18 mouse cellular contexts compared by ENCODE assay signal in the genomic region with DNA sequence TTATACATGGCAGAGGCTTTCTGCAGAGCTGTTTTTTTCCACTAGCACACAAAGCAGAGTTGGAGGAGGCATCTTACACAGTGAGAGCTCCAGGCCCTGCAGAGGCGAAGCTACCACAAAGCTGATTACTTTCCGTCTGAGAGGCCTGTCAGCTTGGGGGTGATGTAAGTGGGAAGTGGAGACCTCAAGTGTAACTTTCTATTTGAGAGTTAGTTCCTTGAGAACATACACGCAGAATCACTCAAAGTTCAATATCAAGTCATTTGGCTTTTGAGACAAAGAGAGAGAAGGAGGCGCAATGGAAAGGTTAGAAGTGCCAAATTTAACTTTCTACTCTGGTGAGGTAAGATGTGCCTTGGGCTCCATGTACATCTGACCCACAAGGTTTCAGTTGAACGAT. TPM values are rescaled to one million over a fixed set of nuclear protein-coding genes. Genes with fewer than 3 reads are reported as not detected.
DNase-seq lines count a peak whose midpoint lies in the region; ATAC-seq lines count a peak whose summit lies in the region.
"Had no signal": no experiment of that assay in that cellular context is flagged by ENCODE, and none has a peak within 500 bp of the region (broad histone marks: within the 10 kb centered on the region; RNA-seq: fewer than 3 reads in every experiment).

No protein-coding gene starts in this region.

- DNase-seq in CD4-positive, CD25-positive, alpha-beta regulatory T cell, adult 2 months (ENCODE audit: low read depth, low spot score): peak; percentile 35
- peak; percentile 58 for DNase-seq in induced T-regulatory cell, adult 2 months (ENCODE audit: low read depth)
- DNase-seq in cerebellum, postnatal 25 days: no peak
- no peak for DNase-seq in thymus, postnatal 36 days
- no peak for DNase-seq in lung, adult 18-20 months
- DNase-seq: adrenal gland, adult 8-10 months; adrenal gland, postnatal 36 days; cerebellum, adult 2 months; cerebellum, postnatal 14 days; forebrain, postnatal 0 days; gastrocnemius, adult 2 months; gastrocnemius, postnatal 25 days; heart, adult 18-20 months; heart, postnatal 14 days had no signal

- ATAC-seq in CD4-positive, CD25-positive, alpha-beta regulatory T cell, adult 4 months: no peak
- peak; percentile 84 for ATAC-seq in common myeloid progenitor, adult 5-6 weeks (replicated peaks; ENCODE audit: low read depth, poor library complexity, severe bottlenecking)
- ATAC-seq: forebrain, embryonic 13.5 days; forebrain, postnatal 0 days; intestine, embryonic 16.5 days had no signal

RNA-seq across cellular contexts. Expression of gene Bcl2l11, which starts 52.9 kb away (rescaled TPM):
- 10 to 100 TPM; 15.3 to 16.9 TPM for polyA plus RNA-seq in CD4-positive, CD25-positive, alpha-beta regulatory T cell, adult 4 months (2017; shearing (Covaris generic))
- 23.3 and 38.6 TPM in 2 replicates for total RNA-seq in common myeloid progenitor, adult 5-6 weeks (2017)

Comparison
In these comparisons a context has a peak if more than half of its experiments do, and no peak if none do; other contexts are left out.
1. DNase-seq: peak in CD4-positive, CD25-positive, alpha-beta regulatory T cell, adult 2 months (single experiment) and induced T-regulatory cell, adult 2 months (single experiment); none in cerebellum, postnatal 25 days (0 of 2), thymus, postnatal 36 days (0 of 2) and lung, adult 18-20 months (0 of 2).